ENCODE assay signal across 21 mouse cellular contexts in genomic region chr12:104656146-104656545, GRCm38 (mm10).
A peak's percentile ranks its signal among the peaks of the same experiment; 100 is the strongest.
DNase-seq lines count a peak whose midpoint lies in the region; TF ChIP-seq lines count a peak whose summit lies in the region.
"Had no signal": no experiment of that assay in that cellular context is flagged by ENCODE, and none has a peak within 500 bp of the region (broad histone marks: within the 10 kb centered on the region; RNA-seq: fewer than 3 reads in every experiment).

No protein-coding gene starts in this region.

- intact Hi-C loops in heart, postnatal 10 days (cut with DNase I), result no loop called here

- no peak overlapping the region for H3K27ac ChIP-seq in MEL (ENCODE audit: control insufficient read depth, low read depth, low read length)
- H3K27ac ChIP-seq: embryonic facial prominence, embryonic 13.5 days; embryonic facial prominence, embryonic 15.5 days; forebrain, embryonic 10.5 days; forebrain, embryonic 12.5 days had no signal

- no peak overlapping the region for H3K9ac ChIP-seq in MEL (ENCODE audit: control insufficient read depth, low read depth, low read length, poor library complexity, severe bottlenecking)
- H3K9ac ChIP-seq: embryonic facial prominence, embryonic 13.5 days; embryonic facial prominence, embryonic 15.5 days; forebrain, embryonic 12.5 days had no signal

- no peaks in the 10 kb centered on the region for H3K79me2 ChIP-seq in MEL (ENCODE audit: control insufficient read depth, insufficient read depth, low read length, poor library complexity)

- H3K4me1 ChIP-seq in MEL (ENCODE audit: control insufficient read depth in 1 of 2, insufficient read depth in 2 of 2, low read length in 2 of 2), result no peaks in the 10 kb centered on the region
- H3K4me1 ChIP-seq: forebrain, embryonic 12.5 days had no signal

- TF ChIP-seq EP300 in MEL (IDR thresholded peaks at IDR 0.05; ENCODE audit: low read depth in 1 of 2, low read length in 2 of 2), result no peak

- H3K36me3 ChIP-seq in MEL (ENCODE audit: control insufficient read depth in 1 of 2, insufficient read depth in 2 of 2, low read length in 2 of 2), result no peaks in the 10 kb centered on the region
- H3K36me3 ChIP-seq: embryonic facial prominence, embryonic 13.5 days; embryonic facial prominence, embryonic 15.5 days; forebrain, embryonic 10.5 days; forebrain, embryonic 12.5 days; G1E had no signal

- H3K4me3 ChIP-seq in MEL (ENCODE audit: control insufficient read depth in 1 of 2, insufficient read depth in 1 of 2, low read depth in 2 of 2, low read length in 2 of 2), result no peak overlapping the region
- H3K4me3 ChIP-seq: embryonic facial prominence, embryonic 13.5 days; embryonic facial prominence, embryonic 15.5 days; erythroblast, embryonic 14.5 days; forebrain, embryonic 10.5 days; forebrain, embryonic 12.5 days had no signal

- no peaks in the 10 kb centered on the region for H3K27me3 ChIP-seq in MEL (ENCODE audit: control insufficient read depth in 1 of 2, insufficient read depth in 2 of 2, low read length in 2 of 2)
- H3K27me3 ChIP-seq: embryonic facial prominence, embryonic 13.5 days; embryonic facial prominence, embryonic 15.5 days; forebrain, embryonic 12.5 days had no signal

- TF ChIP-seq POLR2A in MEL (IDR thresholded peaks at IDR 0.05; ENCODE audit: control insufficient read depth in 1 of 2, insufficient read depth in 1 of 2, low read depth in 1 of 2, low read length in 2 of 2, poor library complexity in 1 of 2), result no peak

- TF ChIP-seq CTCF in MEL (IDR thresholded peaks at IDR 0.05 in 2 of 3, conservative IDR thresholded peaks at IDR 0.05 in 1 of 3; ENCODE audit: control insufficient read depth in 1 of 3, insufficient read depth in 1 of 3, low read depth in 2 of 3, low read length in 3 of 3, poor library complexity in 1 of 3, severe bottlenecking in 1 of 3), result no peak

- DNase-seq in ES-CJ7 (ENCODE audit: low read depth, low spot score) (peak; percentile 41), MEL (ENCODE audit: low read depth, low spot score) (peak; percentile 2), ZHBTc4 (ENCODE audit: low read depth, low spot score) (peak; percentile 59), liver (no peak)
- no peak for DNase-seq in heart, postnatal 10 days
- DNase-seq: adrenal gland, adult 2 months; adrenal gland, postnatal 10 days; adrenal gland, postnatal 25 days; cerebellum, adult 11 months; cerebellum, adult 18-20 months; cerebellum, adult 8-10 months; cerebellum, adult 9-11 months; cerebellum, postnatal 14 days; cerebellum, postnatal 36 days; embryo, embryonic 11 days had no signal

- H3K9me3 ChIP-seq in MEL (replicated peaks; ENCODE audit: insufficient read depth, low read length), result no peaks in the 10 kb centered on the region
- H3K9me3 ChIP-seq: embryonic facial prominence, embryonic 15.5 days had no signal

- TF ChIP-seq RAD21 in MEL (IDR thresholded peaks at IDR 0.05; ENCODE audit: low read depth, low read length), result no peak

TF ChIP-seq in MEL, 35 proteins besides CTCF, POLR2A, EP300 and RAD21:
- TF ChIP-seq USF1 (IDR thresholded peaks at IDR 0.05; ENCODE audit: low read depth, low read length) (no peak), SIN3A (IDR thresholded peaks at IDR 0.05; ENCODE audit: low read length) (no peak)

Comparison
In these comparisons a context has a peak if more than half of its experiments do, and no peak if none do; other contexts are left out.
1. DNase-seq: peak in ES-CJ7 (single experiment), MEL (single experiment) and ZHBTc4 (single experiment); none in liver (single experiment) and heart, postnatal 10 days (0 of 2).